Mouse (Mus musculus) urinary bladder, adult 2 months (tissue): ENCODE results near the gene Map6d1. TPM values are rescaled to one million over a fixed set of nuclear protein-coding genes. Genes with fewer than 3 reads are reported as not detected.

Experiments used
- DNase-seq: peaks from one replicate; pipeline ENCODE4 v3.0.0; 2022; ENCODE audit warnings: low spot score
- polyA plus RNA-seq: library from polyadenylated mRNA; depleted of rRNA; stranded (reverse); fragments of >200 nt; gene quantifications from 2 replicates; pipeline ENCODE4 v1.2.3, GENCODE M21; 2012; rRNA removed

The Map6d1 gene
- 0.28 and 0.51 TPM in 2 replicates for polyA plus RNA-seq

- peak; percentile 30 for DNase-seq
Observed at GRCm38 (mm10) chr16:20240468-20241414, at the start of gene Map6d1. Gene Map6d1 (minus strand): TSS chr16:20241358.

DNA sequence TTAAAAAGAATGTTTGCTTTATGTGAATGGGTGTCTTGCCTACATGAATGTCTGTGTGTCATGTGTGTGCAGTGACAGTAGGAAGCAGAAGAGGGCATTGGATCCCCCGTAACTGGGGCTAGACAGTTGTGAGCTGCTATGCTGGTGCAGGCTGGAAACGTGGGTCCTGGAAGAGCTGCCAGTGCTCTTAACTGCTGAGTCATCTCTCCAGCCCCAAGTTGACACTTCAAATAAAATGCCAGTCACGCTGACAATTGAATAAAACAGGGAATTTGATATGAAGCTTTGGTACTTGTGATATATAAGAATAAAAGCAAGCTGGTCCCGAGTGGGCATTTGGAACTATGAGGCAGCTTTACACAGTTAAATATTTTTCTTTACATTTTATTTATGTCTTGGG lies 39.1 kb upstream of the Map6d1 start:
- DNase-seq: no peak

DNA sequence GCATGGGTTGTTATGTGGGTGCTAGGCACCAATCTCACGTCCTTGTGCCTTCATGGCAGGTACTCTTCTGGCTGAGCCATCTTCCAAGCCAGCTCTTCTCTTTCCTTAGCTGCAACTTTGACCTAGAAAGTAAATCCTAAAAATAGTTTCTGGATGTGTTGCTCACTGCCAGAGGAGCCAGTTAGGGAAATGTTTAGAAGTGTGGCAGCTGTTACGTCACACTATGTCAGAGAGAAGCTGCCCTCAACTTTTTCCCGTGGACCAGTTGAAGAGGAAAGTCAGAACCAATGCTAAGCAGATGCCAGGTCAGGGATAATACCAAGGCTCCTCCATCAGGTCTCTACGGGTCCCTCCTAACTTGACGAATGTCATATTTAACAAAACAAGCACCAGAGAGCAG lies 38.2 kb upstream of the Map6d1 start:
- no peak for DNase-seq

DNA sequence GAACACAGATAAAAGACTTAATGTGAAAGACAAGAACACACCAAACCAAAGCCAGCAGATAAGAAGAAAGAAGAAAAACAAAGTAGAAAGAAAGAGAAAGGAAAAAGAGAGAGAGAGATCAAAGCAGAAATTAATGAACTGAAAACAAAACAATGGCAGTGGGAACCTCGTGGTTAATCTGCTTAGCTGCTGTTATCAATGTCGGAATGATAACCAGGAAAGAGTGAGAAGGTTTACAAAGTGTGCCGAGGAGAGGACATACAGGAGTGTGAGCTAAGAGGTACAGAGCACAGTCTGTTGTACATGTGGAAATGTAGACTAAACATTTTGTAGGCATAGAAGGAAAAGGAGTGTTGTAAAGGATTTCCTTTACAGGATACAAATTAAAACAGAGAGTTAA lies 31.8 kb upstream of the Map6d1 start:
- DNase-seq: no peak

DNA sequence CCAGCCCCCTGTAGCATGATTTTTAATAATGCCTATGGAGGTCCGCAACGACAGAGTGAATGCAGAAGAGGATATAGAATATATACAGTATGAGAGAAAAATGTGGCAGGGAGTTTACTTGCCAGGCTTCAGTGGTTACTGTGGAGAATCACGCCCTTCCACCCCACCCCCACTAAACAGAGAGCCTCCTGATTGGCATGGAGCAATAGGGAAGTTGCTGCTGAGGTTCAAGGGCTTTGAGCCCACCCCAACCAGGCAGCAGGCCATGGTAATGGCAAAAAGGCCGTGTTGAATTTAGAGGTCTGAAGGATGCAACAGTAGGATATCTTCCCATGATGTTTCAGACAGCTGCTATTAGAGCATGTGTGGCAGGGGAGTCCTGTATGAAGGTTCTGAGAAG lies 30.2 kb upstream of the Map6d1 start:
- DNase-seq: no peak

GRCm38 (mm10) chr16:20265089-20265488 lies 23.9 kb upstream of the Map6d1 start:
- DNase-seq: no peak

DNA sequence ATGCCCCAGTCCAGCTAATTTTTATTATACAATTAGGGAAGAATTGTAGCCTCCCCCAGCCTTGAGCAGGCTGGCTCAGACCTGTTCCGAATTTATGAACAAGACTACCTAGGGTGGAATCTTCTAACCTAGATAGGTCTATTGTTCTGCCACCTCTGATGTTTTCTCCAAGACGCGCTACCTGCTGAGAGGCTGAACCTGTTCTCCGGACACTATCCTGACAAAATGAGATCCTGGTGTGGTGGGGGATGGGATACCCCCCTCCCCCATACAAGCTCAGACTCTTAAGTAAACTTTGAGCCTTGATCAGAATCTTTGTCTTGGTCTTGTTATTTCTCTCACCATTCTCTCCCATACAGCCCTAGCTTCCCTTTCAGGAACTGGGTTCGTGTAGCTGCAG lies 16.8 kb upstream of the Map6d1 start:
- DNase-seq: no peak

DNA sequence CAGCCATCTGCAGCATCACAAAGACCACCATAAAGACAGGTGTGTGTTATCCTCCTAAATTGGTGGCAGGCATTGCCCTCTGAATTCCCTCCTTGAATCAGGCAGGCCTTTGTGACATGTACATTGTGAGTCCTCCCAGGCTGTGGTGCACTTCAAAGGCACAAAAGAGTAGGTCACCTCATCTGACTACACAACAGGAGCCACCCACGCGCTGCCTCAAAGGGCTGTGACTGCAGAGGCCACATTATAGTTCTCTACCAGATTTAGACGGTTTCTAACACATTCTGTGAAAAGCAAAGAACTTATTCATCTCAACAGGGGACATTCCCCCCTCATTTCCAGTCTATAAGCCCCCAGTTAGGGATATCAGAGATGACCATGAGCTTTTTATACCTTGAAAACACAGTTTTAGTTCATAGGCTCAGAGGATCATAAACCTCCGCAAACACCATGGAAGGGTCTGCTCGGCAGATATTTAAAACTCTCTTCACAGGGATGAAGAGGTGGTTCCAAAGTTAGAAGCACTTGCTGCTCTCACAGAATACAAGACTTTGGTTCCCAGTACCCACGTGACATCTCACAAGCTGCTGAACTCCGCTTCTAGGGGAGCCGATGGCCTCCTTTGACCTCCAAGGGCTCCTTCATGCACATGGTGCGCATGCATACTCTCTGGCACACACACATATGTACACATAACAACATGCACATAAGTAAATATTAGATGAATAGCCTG lies 7.5 kb upstream of the Map6d1 start:
- no peak for DNase-seq

GRCm38 (mm10) chr16:20247103-20247502 lies 5.9 kb upstream of the Map6d1 start:
- no peak for DNase-seq

- no peak for DNase-seq
Observed at GRCm38 (mm10) chr16:20238646-20239045, 2.5 kb downstream of the Map6d1 start.

GRCm38 (mm10) chr16:20237426-20237825 lies 3.7 kb downstream of the Map6d1 start:
- DNase-seq: no peak

GRCm38 (mm10) chr16:20234406-20234805 lies 6.8 kb downstream of the Map6d1 start:
- no peak for DNase-seq

GRCm38 (mm10) chr16:20228167-20228566 lies 13.0 kb downstream of the Map6d1 start:
- no peak for DNase-seq

DNA sequence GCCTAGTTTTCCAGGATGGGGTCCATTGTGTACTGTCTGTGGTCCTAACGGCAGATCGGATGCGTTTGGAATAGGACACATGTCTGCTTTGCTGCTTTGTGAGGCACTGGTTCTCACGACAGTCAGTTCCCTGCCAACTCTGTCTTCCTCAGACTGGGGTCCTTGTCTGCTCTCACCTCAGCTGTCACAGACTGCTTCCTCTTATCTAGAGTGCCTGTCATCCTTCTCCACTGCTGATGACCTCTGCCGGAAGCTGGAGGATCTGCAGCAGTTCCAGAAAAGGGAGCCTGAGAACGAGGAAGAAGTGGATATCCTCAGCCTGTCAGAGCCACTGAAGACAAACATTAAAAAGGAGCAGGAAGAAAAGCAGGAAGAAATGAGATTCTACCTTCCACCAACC lies 13.7 kb downstream of the Map6d1 start:
- no peak for DNase-seq

DNA sequence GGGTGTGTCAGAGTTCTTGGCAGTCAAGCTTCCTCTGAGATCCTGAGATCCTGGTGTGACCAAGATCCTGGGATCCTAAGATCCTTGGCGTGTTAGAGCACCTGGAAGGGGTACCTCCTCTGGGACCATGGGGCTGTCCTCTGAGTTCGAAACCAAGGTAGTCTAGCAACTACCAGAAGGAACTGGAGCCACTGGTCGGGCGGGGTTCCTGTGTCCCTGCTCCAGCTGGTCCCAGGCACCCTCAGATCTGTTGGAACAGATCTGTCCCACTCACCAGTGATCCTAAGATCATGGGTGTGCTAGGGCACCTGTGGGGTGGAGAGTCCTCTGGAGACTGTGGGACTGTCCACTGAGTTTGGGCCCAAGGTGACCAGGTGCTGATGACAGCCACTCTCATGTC lies 14.5 kb downstream of the Map6d1 start:
- no peak for DNase-seq

DNA sequence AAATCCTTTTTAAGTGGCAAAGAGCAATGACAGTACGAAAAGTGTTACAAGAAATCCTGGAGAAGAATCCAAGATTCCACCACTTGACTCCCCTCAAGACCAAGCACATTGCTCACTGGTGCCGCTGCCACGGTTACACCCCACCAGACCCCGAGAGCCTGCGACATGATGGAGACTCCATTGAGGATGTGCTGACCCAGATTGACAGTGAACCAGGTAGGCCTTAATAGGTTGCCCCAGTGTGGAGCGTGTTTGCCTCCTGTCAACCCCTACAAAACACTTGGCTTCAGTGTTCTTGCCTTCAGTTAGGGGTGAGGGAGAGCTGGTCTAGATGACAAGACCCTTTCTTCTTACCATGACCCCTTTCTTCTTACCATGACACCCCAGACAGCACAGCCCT lies 18.4 kb downstream of the Map6d1 start:
- no peak for DNase-seq

DNA sequence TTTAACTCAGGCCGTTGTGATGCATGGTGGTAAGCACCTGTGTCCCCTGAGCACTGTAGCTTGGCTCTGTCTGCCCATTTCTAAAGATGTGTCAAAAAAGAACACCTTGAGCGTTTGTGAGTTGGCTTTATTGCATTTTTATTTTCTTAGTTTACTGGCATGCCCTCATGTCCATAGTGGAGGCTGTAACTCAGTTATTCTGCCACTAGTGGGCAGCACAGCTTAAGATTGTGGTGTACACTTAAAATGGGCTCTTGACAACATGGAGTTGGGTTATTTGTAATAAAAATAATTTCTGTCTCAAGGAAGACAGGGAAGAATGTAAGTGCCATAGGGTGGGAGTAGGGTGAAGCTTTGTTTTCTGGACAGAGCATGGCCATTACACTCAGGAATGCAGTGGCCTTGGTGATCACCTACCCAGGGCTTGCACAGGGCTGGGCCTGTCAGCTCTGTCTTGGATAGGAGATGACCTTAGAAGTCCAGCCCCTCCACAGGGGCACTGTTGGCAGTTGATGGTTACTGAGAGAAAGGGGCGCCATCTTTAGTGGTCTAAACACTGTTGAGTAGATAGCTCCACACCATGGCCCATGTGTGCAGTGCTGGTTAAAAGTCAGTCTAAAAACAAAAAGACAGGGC lies 27.4 kb downstream of the Map6d1 start:
- no peak for DNase-seq

DNA sequence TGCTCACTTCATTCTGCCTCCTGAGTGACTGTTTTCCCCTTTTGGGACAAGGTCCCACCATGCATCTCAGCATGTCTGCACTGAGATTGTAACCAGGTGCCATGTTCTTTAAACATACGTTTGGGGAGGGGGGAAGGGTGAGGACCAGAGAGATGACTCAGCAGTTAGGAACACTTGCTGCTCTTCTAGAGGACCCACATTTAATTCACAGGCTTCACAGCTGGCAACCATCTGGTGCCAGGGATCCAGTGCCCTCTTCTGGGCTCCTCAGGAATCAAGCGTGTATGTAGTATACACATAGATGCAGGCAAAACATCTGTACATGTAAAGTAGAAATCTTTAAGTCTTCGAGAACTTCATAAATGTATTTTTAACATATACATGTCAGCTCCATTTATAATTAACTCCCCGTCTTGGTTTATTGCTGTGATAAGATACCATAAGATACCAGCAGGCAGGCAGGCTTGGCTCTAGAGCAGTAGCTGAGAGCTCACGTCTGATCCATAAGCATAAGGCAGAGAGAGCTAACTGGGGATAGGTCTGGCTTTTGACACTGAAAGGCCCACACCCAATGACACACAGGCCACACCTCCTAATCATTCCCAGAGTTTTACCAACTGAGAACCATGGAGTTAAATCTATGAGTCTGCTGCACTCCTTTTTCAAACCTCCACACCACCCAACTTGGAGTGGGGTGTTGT lies 41.5 kb downstream of the Map6d1 start:
- no peak for DNase-seq

- no peak for DNase-seq
Observed at GRCm38 (mm10) chr16:20196962-20197361, 44.2 kb downstream of the Map6d1 start.

DNA sequence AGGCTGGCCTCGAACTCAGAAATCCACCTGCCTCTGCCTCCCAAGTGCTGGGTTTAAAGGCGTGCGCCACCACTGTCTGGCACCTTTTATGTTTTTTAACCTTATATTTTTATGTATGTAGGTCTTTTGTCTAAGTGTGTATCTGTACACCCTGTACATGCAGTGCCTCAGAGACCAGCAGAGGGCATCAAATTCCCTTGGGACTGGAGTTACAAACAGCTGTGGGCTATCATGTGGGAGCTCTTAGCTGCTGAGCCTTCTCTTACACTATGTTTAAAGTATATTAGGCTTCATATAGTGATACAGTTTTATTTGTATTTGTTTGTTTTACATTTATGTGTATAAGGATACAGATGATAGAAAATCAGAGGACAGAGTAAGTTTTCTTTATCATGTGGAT lies 45.6 kb downstream of the Map6d1 start:
- DNase-seq: no peak

DNA sequence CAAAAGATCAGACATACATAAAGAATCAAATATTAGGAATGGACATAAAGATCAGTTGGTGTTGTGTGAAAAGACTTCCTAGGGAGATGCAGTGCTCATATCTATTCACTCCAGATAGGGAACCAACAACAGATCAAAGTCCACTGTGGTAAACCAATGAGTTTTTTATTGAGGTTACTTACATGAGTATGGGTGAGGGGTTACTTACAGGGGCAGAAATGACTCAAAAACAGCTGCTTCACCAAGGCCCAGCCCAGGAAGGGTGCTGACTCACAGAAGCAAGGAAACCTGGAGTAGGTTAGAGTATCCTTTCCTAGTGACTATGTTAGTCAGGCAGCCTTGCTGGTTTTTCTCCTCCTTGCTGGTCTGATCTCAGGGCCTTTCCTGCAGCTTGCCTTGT lies 49.1 kb downstream of the Map6d1 start:
- no peak for DNase-seq
